Mouse (Mus musculus) heart, embryonic 16.5 days (tissue): ENCODE measurements around the gene Pianp. TPM values are rescaled to one million over a fixed set of nuclear protein-coding genes. Genes with fewer than 3 reads are reported as not detected.

Experiments used
- ATAC-seq: fragments of 200-750 bp; cut with Nextera tagmentation; replicated peaks from 2 replicates; pipeline ENCODE4 v1.8.0; 2017; ENCODE audit warnings: moderate number of reproducible peaks; ENCODE audit not compliant: insufficient read depth, low FRiP score; ENCODE audit errors: extremely low read depth
- H3K27ac ChIP-seq: fragments of 300-500 bp; sonication (generic); 2 replicates; pipeline ENCODE4 v1.5.1; 2014; ENCODE audit warnings: mild to moderate bottlenecking, low read length, control low read depth, moderate library complexity
- H3K27me3 ChIP-seq: fragments of 300-500 bp; sonication (generic); 2 replicates; pipeline ENCODE4 v1.6.1; 2014; ENCODE audit warnings: low read length, mixed read lengths; ENCODE audit not compliant: control insufficient read depth, insufficient read depth
- H3K36me3 ChIP-seq: fragments of 300-500 bp; sonication (generic); 2 replicates; pipeline ENCODE4 v1.6.1; 2014; ENCODE audit not compliant: control insufficient read depth, insufficient read depth
- H3K4me1 ChIP-seq: fragments of 300-500 bp; sonication (generic); 2 replicates; pipeline ENCODE4 v1.6.1; 2014; ENCODE audit warnings: low read length, mixed read lengths; ENCODE audit not compliant: control insufficient read depth, insufficient read depth
- H3K4me2 ChIP-seq: fragments of 300-500 bp; sonication (generic); 2 replicates; pipeline ENCODE4 v1.6.1; 2014; ENCODE audit warnings: low read depth, mild to moderate bottlenecking, control low read depth, low read length
- H3K4me3 ChIP-seq: fragments of 300-500 bp; sonication (generic); 2 replicates; pipeline ENCODE4 v1.5.1; 2014; ENCODE audit warnings: mild to moderate bottlenecking, control low read depth, low read length
- H3K9ac ChIP-seq: fragments of 300-500 bp; sonication (generic); 2 replicates; pipeline ENCODE4 v1.6.1; 2014; ENCODE audit warnings: low read length, control low read depth
- H3K9me3 ChIP-seq: fragments of 300-500 bp; sonication (generic); replicated peaks from 2 replicates; pipeline ENCODE4 v1.6.1; 2016; ENCODE audit warnings: low read length; ENCODE audit not compliant: control insufficient read depth
- WGBS: fragments of 180-500 bp; shearing (Covaris S2); extraction: QIAGEN DNeasy Blood & Tissue Kit; methylation state at CpG from one replicate; pipeline ENCODE4 v1.1.7; 2014; 5-methylcytosine and 5-hydroxymethylcytosine counted together
- polyA plus RNA-seq: library from polyadenylated mRNA; unstranded; fragments of >200 nt; fragmentation: Nextera tagmentation; extraction: Ambion mirVana; gene quantifications from 2 replicates; pipeline ENCODE4 v1.2.1, GENCODE M21; 2015

Gene Pianp
- polyA plus RNA-seq, 1 experiment from 2014 or later: 0.54 TPM

DNA sequence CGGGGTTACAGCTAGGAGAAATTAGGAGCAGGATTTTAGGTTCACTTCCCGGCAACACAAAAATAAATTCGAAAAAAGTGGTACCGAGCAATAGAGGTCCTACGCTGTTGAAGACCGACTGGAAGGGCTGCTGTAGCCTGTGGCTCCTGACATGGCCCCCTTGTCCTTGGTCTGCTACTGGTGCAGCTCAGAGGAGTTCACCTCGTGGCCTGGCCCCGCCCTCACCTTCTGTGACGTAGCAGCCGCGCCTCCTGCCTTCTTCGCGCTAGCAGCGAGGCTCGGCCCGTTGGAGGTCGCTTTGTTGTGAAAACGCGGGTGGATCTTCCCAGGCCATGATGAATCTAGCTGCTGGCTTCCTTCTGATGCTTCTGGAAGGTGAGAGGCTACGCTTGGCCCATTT, 53.2 kb downstream of the Pianp start, which contains the start of gene Acrbp:
Acrbp (plus strand) TSS at position 12 of the 400 bp plus-strand sequence.
- Histone ChIP-seq H3K9ac (no peak within 1 kb of the TSS), H3K9me3 (no peaks in the 10 kb centered on the region), H3K27me3 (no peaks in the 10 kb centered on the region), H3K27ac (no peak within 1 kb of the TSS), H3K4me1 (no peaks in the 10 kb centered on the region), H3K4me2 (no peak within 1 kb of the TSS), H3K4me3 (no peak within 1 kb of the TSS), H3K36me3 (peaks cover 61% of the 10 kb centered on the region)
- ATAC-seq: no peak
- 42% methylated on average over 20 of the region's 20 CpGs for WGBS

- ATAC-seq: no peak
- Histone ChIP-seq H3K9me3 (no peaks in the 10 kb centered on the region), H3K36me3 (peaks cover 50% of the 10 kb centered on the region), H3K27ac (no peak overlapping the region), H3K4me1 (no peaks in the 10 kb centered on the region), H3K4me3 (no peak overlapping the region), H3K4me2 (no peak overlapping the region), H3K9ac (no peak overlapping the region), H3K27me3 (no peaks in the 10 kb centered on the region)
- 57% methylated on average over 5 of the region's 5 CpGs for WGBS
Observed at GRCm38 (mm10) chr6:125051237-125051636, 54.7 kb downstream of the Pianp start.

Other genes with a start within 250 kb of the Pianp start
- gene Gm45234, start 240.7 kb upstream of the Pianp start, polyA plus RNA-seq: not detected in 2 replicates
- 9.4 and 10.4 TPM in 2 replicates for gene Atn1, start 240.2 kb upstream of the Pianp start, polyA plus RNA-seq
- 3.7 and 4.3 TPM in 2 replicates for gene Eno2, start 227.0 kb upstream of the Pianp start, polyA plus RNA-seq
- gene Lrrc23, start 217.0 kb upstream of the Pianp start, polyA plus RNA-seq: 2.5 and 5.7 TPM in 2 replicates
- 7.4 and 9.2 TPM in 2 replicates for gene Spsb2, start 188.0 kb upstream of the Pianp start, polyA plus RNA-seq
- gene Tpi1, start 182.4 kb upstream of the Pianp start, polyA plus RNA-seq: 1,525 and 1,576 TPM in 2 replicates
- 104 and 112 TPM in 2 replicates for gene Usp5, start 167.2 kb upstream of the Pianp start, polyA plus RNA-seq
- 126 and 136 TPM in 2 replicates for gene Cdca3, start 167.1 kb upstream of the Pianp start, polyA plus RNA-seq
- 3.8 and 4.2 TPM in 2 replicates for gene Gnb3, start 156.4 kb upstream of the Pianp start, polyA plus RNA-seq
- 12.3 and 15.2 TPM in 2 replicates for gene P3h3, start 138.9 kb upstream of the Pianp start, polyA plus RNA-seq
- 2.4 and 2.7 TPM in 2 replicates for gene Gpr162, start 132.7 kb upstream of the Pianp start, polyA plus RNA-seq
- gene Cd4, start 108.5 kb upstream of the Pianp start, polyA plus RNA-seq: 0.25 and 2.1 TPM in 2 replicates
- gene Lag3, start 85.0 kb upstream of the Pianp start, polyA plus RNA-seq: 1.1 and 1.7 TPM in 2 replicates
- gene Ptms, start 76.6 kb upstream of the Pianp start, polyA plus RNA-seq: 203 and 265 TPM in 2 replicates
- 387 and 398 TPM in 2 replicates for gene Mlf2, start 65.3 kb upstream of the Pianp start, polyA plus RNA-seq
- 141 and 145 TPM in 2 replicates for gene Cops7a, start 31.2 kb upstream of the Pianp start, polyA plus RNA-seq
- 8.7 and 9.6 TPM in 2 replicates for gene Zfp384, start 12.5 kb downstream of the Pianp start, polyA plus RNA-seq
- 77.5 and 89.0 TPM in 2 replicates for gene Ing4, start 43.1 kb downstream of the Pianp start, polyA plus RNA-seq
- gene Acrbp, start 53.0 kb downstream of the Pianp start, polyA plus RNA-seq: 8.0 TPM in 2 replicates
- gene Lpar5, start 71.2 kb downstream of the Pianp start, polyA plus RNA-seq: 0.55 and 1.6 TPM in 2 replicates
- 50.6 and 63.0 TPM in 2 replicates for gene Chd4, start 99.3 kb downstream of the Pianp start, polyA plus RNA-seq
- gene Nop2, start 135.2 kb downstream of the Pianp start, polyA plus RNA-seq: 45.0 and 45.8 TPM in 2 replicates
- gene Iffo1, start 148.5 kb downstream of the Pianp start, polyA plus RNA-seq: 11.7 and 13.2 TPM in 2 replicates
- 3,677 and 4,254 TPM in 2 replicates for gene Gapdh, start 169.8 kb downstream of the Pianp start, polyA plus RNA-seq
- gene Ncapd2, start 195.0 kb downstream of the Pianp start, polyA plus RNA-seq: 97.4 and 99.3 TPM in 2 replicates
- gene Mrpl51, start 195.1 kb downstream of the Pianp start, polyA plus RNA-seq: 270 and 281 TPM in 2 replicates
- gene Vamp1, start 218.9 kb downstream of the Pianp start, polyA plus RNA-seq: 7.0 and 8.4 TPM in 2 replicates
- 7.4 and 9.1 TPM in 2 replicates for gene Tapbpl, start 235.2 kb downstream of the Pianp start, polyA plus RNA-seq
- 7.9 and 18.5 TPM in 2 replicates for gene Cd27, start 240.3 kb downstream of the Pianp start, polyA plus RNA-seq